Mouse (Mus musculus) fibroblast of lung, adult 2 months (primary cell): Measurements from ENCODE around the gene Pf4.

ENCODE experiments used
- DNase-seq: peaks from one replicate; pipeline ENCODE4 v3.0.0-alpha.2; 2011; ENCODE audit warnings: low read depth

Gene Pf4

GRCm38 (mm10) chr5:90771880-90772653 lies at the start of gene Pf4:
TSS of gene Pf4 (plus strand) at chr5:90772435.
- DNase-seq: no peak

GRCm38 (mm10) chr5:90722656-90723055 lies 49.6 kb upstream of the Pf4 start:
- DNase-seq: no peak

GRCm38 (mm10) chr5:90728254-90728653 lies 44.0 kb upstream of the Pf4 start:
- no peak for DNase-seq

GRCm38 (mm10) chr5:90731480-90731879 lies 40.8 kb upstream of the Pf4 start:
- peak; percentile 47 for DNase-seq

- DNase-seq: no peak
Measured at GRCm38 (mm10) chr5:90742029-90742428, 30.2 kb upstream of the Pf4 start.

GRCm38 (mm10) chr5:90753934-90754333 lies 18.3 kb upstream of the Pf4 start:
- no peak for DNase-seq

GRCm38 (mm10) chr5:90758020-90758605 lies 14.1 kb upstream of the Pf4 start:
- no peak for DNase-seq

- DNase-seq: no peak
Measured at GRCm38 (mm10) chr5:90759077-90760065, 12.9 kb upstream of the Pf4 start, which contains the start of gene Cxcl5. TSS of gene Cxcl5 (plus strand) at chr5:90759360.

GRCm38 (mm10) chr5:90760303-90760702 lies 11.9 kb upstream of the Pf4 start:
- no peak for DNase-seq

GRCm38 (mm10) chr5:90760844-90761243 lies 11.4 kb upstream of the Pf4 start:
- no peak for DNase-seq

- no peak for DNase-seq
Measured at GRCm38 (mm10) chr5:90761834-90762233, 10.4 kb upstream of the Pf4 start.

GRCm38 (mm10) chr5:90763912-90764665 lies 8.1 kb upstream of the Pf4 start:
- no peak for DNase-seq

- DNase-seq: no peak
Measured at GRCm38 (mm10) chr5:90765821-90766606, 6.2 kb upstream of the Pf4 start.

- DNase-seq: no peak
Measured at GRCm38 (mm10) chr5:90768218-90768617, 4.0 kb upstream of the Pf4 start, which contains the start of gene Ppbp. TSS of gene Ppbp (plus strand) at chr5:90768518.

GRCm38 (mm10) chr5:90771369-90771768 lies 866 bp upstream of the Pf4 start:
- no peak for DNase-seq

GRCm38 (mm10) chr5:90775562-90775961 lies 3.3 kb downstream of the Pf4 start:
- DNase-seq: no peak

GRCm38 (mm10) chr5:90777621-90778020 lies 5.4 kb downstream of the Pf4 start:
- no peak for DNase-seq

- no peak for DNase-seq
Measured at GRCm38 (mm10) chr5:90778856-90779255, 6.6 kb downstream of the Pf4 start.

GRCm38 (mm10) chr5:90783697-90784096 lies 11.5 kb downstream of the Pf4 start:
- no peak for DNase-seq

- no peak for DNase-seq
Measured at GRCm38 (mm10) chr5:90785659-90786588, 13.7 kb downstream of the Pf4 start, which contains the start of gene Cxcl3. TSS of gene Cxcl3 (plus strand) at chr5:90786103.
